Mouse (Mus musculus): Measurements from ENCODE around the gene Igf1. TPM values are rescaled to one million over a fixed set of nuclear protein-coding genes. Genes with fewer than 3 reads are reported as not detected.

Gene Igf1
- polyA plus RNA-seq, 1 experiment from 2014 or later: 80.4 TPM

DNA sequence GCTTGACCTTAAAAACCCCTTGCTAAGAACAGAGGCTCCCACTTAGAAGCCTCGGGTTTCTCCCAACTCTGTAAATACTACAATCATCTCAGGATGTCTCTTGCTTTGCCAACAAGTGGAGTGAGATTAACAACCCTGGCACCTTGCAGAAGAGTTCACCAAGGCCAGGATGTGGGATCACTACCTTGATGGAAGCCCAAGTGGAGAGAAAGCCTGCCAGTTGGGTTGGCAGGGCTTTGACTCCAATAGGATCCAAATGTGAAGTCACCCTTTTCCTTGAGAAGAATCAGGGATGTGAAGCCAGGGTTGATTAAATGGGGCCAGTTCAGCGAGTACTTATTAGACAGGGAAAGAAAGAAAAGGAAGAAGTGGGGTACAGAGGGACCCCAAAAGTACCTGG lies 9.6 kb upstream of the Igf1 start:
- 55% methylated on average over 2 of the region's 2 CpGs for WGBS
- Histone ChIP-seq H3K27me3 (ENCODE audit: insufficient read depth, low read length) (no peaks in the 10 kb centered on the region), H3K36me3 (ENCODE audit: insufficient read depth) (no peaks in the 10 kb centered on the region), H3K9ac (no peak overlapping the region), H3K9me3 (ENCODE audit: low read depth, low read length) (no peaks in the 10 kb centered on the region), H3K4me2 (no peak overlapping the region), H3K4me1 (ENCODE audit: insufficient read depth) (no peaks in the 10 kb centered on the region), H3K27ac (ENCODE audit: low read depth) (no peak overlapping the region), H3K4me3 (ENCODE audit: low read depth, low read length) (no peak overlapping the region)
- no peak for TF ChIP-seq CTCF (IDR thresholded peaks at IDR 0.05; ENCODE audit: low read depth)
- DNase-seq: no peak
- no peak for ATAC-seq (ENCODE audit: insufficient read depth)

DNA sequence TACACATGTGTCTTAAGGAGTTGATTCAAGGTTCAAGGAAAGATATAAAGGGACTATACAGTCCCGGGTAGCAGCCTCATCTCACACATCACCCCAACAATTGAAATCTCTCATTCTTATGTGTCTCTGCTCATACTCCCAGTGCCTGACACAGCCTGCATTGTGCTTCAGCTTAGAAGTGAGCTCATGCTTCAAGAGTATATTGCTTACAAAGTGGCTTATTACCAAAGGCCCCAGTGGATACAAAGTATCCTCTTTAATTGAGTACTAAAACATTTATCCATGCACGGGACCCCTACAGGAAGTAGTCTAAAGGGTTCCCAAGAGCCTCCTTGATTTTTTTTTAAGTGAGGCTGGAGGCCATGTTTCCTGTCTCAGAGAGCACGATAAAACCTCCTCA lies 6.6 kb upstream of the Igf1 start:
- H3K27me3 ChIP-seq (ENCODE audit: insufficient read depth, low read length): 0 out of 2 replicates have a peak, but pooled peaks cover 3% of the 10 kb centered on the region
- DNase-seq (no peak), ATAC-seq (ENCODE audit: insufficient read depth) (no peak)
- no peak overlapping the region for H3K9ac ChIP-seq
- no peaks in the 10 kb centered on the region for H3K36me3 ChIP-seq (ENCODE audit: insufficient read depth)
- H3K4me1 ChIP-seq (ENCODE audit: insufficient read depth): no peaks in the 10 kb centered on the region
- no peak overlapping the region for H3K4me2 ChIP-seq
- H3K9me3 ChIP-seq (ENCODE audit: low read depth, low read length): no peaks in the 10 kb centered on the region
- H3K4me3 ChIP-seq (ENCODE audit: low read depth, low read length): no peak overlapping the region
- H3K27ac ChIP-seq (ENCODE audit: low read depth): no peak overlapping the region
- TF ChIP-seq CTCF (IDR thresholded peaks at IDR 0.05; ENCODE audit: low read depth): no peak
- 38% methylated on average over 3 of the region's 3 CpGs for WGBS

DNA sequence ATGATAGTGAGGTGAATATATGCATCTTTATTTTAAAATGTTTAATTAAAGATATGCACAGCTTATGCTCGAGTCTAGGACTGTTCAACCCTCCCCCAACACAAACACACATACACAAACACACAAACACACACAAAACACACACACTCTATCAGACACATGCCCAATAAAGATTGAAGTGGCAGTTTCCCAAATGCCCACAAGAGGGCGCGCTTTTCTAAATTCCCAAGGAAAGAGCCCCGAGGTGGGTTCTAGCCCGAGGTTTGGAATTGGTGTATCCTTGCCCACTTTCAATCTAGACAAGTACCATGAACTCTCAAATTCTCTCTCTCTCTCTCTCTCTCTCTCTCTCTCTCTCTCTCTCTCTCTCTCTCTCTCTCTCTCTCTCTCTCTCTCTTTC lies 3.7 kb upstream of the Igf1 start:
- no peak overlapping the region for H3K4me2 ChIP-seq
- DNase-seq (peak; percentile 89), ATAC-seq (ENCODE audit: insufficient read depth) (peak; percentile 18; the same call in 1 of the 2 replicates)
- H3K4me1 ChIP-seq (ENCODE audit: insufficient read depth): no peaks in the 10 kb centered on the region
- under 1% methylated on average over 5 of the region's 5 CpGs for WGBS
- H3K9ac ChIP-seq: no peak overlapping the region
- no peak overlapping the region for H3K27ac ChIP-seq (ENCODE audit: low read depth)
- no peaks in the 10 kb centered on the region for H3K9me3 ChIP-seq (ENCODE audit: low read depth, low read length)
- 0 out of 2 replicates have a peak, but pooled peaks cover 3% of the 10 kb centered on the region for H3K27me3 ChIP-seq (ENCODE audit: insufficient read depth, low read length)
- H3K4me3 ChIP-seq (ENCODE audit: low read depth, low read length): no peak overlapping the region
- TF ChIP-seq CTCF (IDR thresholded peaks at IDR 0.05; ENCODE audit: low read depth): peak; percentile 74
- H3K36me3 ChIP-seq (ENCODE audit: insufficient read depth): no peaks in the 10 kb centered on the region

DNA sequence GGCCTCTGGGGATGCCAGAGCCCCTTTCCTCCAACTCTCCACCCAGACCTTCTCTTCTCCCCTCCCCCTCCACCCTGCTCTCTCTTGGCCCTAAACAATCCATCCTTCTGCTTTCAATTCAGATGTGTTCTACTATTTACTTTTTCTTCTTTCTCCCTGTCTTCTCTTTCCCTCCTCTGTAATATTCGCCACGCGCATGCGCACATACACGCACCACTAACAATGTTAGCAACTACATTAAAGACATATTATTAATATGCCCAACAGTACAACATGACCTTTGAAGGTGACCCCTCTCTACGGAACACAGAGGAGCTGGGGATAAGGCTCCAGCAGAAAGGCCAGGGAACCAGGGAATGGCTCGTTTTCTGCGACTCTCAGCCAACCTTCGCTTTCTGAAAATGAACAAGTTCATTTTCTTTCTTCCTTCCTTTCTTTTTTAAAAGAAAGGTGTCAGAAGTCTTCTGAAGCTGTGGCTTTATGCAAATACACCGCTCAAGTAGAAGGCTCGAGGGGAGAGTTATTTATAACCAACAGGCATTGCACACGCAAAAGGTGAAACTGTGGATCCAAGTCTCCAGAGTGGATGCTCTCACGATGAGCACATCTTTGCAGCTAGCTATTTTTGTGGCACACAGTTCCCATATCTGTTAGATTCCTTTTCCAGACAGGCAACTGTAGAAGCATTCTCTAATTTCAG lies 2.5 kb upstream of the Igf1 start:
- H3K4me2 ChIP-seq: no peak overlapping the region
- no peak for ATAC-seq (ENCODE audit: insufficient read depth)
- no peak overlapping the region for H3K27ac ChIP-seq (ENCODE audit: low read depth)
- 0 out of 2 replicates have a peak, but pooled peaks cover 3% of the 10 kb centered on the region for H3K27me3 ChIP-seq (ENCODE audit: insufficient read depth, low read length)
- no peaks in the 10 kb centered on the region for H3K36me3 ChIP-seq (ENCODE audit: insufficient read depth)
- no peak overlapping the region for H3K9ac ChIP-seq
- no peaks in the 10 kb centered on the region for H3K4me1 ChIP-seq (ENCODE audit: insufficient read depth)
- DNase-seq: no peak
- no peaks in the 10 kb centered on the region for H3K9me3 ChIP-seq (ENCODE audit: low read depth, low read length)
- WGBS: 77% methylated on average over 13 of the region's 13 CpGs
- TF ChIP-seq CTCF (IDR thresholded peaks at IDR 0.05; ENCODE audit: low read depth): no peak
- H3K4me3 ChIP-seq (ENCODE audit: low read depth, low read length): no peak overlapping the region

DNA sequence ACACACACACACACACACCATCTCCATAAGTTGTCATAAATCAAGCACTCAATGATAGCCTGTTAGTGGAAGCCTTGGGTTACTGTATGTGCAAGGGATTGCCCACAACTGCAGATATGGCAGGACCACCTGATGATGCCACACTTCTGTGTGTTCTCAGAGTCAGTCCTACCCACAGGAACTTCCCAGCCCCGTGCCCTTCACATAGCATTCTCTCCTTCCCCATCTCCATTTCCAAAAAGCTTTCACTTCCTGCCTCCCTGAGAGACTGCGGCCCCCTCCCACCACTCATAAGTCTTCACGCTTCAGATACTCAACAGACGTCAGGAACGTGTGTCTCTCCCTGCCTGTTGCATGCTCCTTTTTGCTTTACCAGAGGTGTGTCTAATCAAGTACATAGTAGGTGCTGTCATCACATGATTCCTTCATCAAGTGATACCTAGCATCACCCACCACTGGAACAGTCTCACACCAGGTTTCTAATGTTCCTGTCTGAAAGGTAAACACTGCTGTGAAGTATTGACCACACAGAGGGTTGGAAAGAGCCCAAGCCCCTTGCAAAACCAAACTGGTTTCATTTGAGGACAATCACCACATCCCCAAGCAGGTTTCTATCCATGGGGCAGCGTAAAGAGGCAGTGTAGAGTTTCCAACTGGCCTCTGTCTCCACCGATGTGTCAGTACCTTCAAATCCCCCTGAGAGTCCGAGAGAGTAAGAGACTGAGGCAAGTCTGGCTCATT lies 680 bp upstream of the Igf1 start:
- no peak for ATAC-seq (ENCODE audit: insufficient read depth)

DNA sequence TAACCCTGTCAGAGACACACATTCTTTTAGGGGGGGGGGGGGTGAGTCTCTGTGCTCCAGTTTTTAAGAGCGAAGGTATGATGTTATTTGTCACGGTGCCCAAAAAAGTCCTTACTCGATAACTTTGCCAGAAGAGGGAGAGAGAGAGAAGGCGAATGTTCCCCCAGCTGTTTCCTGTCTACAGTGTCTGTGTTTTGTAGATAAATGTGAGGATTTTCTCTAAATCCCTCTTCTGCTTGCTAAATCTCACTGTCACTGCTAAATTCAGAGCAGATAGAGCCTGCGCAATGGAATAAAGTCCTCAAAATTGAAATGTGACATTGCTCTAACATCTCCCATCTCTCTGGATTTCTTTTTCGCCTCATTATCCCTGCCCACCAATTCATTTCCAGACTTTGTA lies 874 bp downstream of the Igf1 start:
- WGBS: 13% methylated on average over 6 of the region's 6 CpGs
- no peak for TF ChIP-seq CTCF (IDR thresholded peaks at IDR 0.05; ENCODE audit: low read depth)
- H3K4me2 ChIP-seq: peak overlapping the region; percentile 67
- H3K36me3 ChIP-seq (ENCODE audit: insufficient read depth): no peaks in the 10 kb centered on the region
- H3K27me3 ChIP-seq (ENCODE audit: insufficient read depth, low read length): 0 out of 2 replicates have a peak, but pooled peaks cover 3% of the 10 kb centered on the region
- H3K9me3 ChIP-seq (ENCODE audit: low read depth, low read length): no peaks in the 10 kb centered on the region
- H3K4me3 ChIP-seq (ENCODE audit: low read depth, low read length): peak overlapping the region; percentile 46
- H3K9ac ChIP-seq: peak overlapping the region; percentile 71
- 0 out of 2 replicates have a peak, but pooled peaks have one; percentile 15 for ATAC-seq (ENCODE audit: insufficient read depth)
- H3K4me1 ChIP-seq (ENCODE audit: insufficient read depth): peaks cover 7% of the 10 kb centered on the region
- peak overlapping the region; percentile 92 for H3K27ac ChIP-seq (ENCODE audit: low read depth)
- peak; percentile 87 for DNase-seq

More for the DNA sequence above, 680 bp upstream of the Igf1 start:
- Histone ChIP-seq H3K27me3 (ENCODE audit: insufficient read depth, low read length) (0 out of 2 replicates have a peak, but pooled peaks cover 3% of the 10 kb centered on the region), H3K9me3 (ENCODE audit: low read depth, low read length) (no peaks in the 10 kb centered on the region), H3K4me3 (ENCODE audit: low read depth, low read length) (no peak overlapping the region), H3K4me2 (no peak overlapping the region), H3K27ac (ENCODE audit: low read depth) (no peak overlapping the region; the same call in 1 of the 2 replicates), H3K9ac (no peak overlapping the region), H3K36me3 (ENCODE audit: insufficient read depth) (no peaks in the 10 kb centered on the region), H3K4me1 (ENCODE audit: insufficient read depth) (peaks cover 6% of the 10 kb centered on the region; the same call in 1 of the 2 replicates)
- no peak for DNase-seq
- 44% methylated on average over 8 of the region's 8 CpGs for WGBS
- TF ChIP-seq CTCF (IDR thresholded peaks at IDR 0.05; ENCODE audit: low read depth): no peak

DNA sequence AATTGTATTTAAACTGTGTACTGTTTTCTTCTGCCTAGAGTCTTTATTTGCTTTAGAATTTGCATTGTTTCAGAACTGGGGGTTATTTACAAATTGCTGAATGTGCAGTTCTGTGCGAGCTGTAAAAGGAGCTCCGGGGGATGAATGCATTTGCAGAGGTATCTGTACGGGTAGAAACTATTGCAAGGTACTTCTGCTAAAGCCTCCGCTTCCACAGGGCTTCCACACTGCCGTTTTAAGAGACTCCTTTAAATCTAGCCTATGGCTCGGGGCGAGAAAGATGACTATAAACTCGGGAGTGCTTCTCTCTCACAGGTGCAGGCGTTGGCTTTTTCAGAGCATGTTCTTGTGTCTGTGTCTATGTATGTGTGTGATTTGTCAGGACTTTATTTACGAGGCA lies 1.4 kb downstream of the Igf1 start:
- no peak for TF ChIP-seq CTCF (IDR thresholded peaks at IDR 0.05; ENCODE audit: low read depth)
- ATAC-seq (ENCODE audit: insufficient read depth) (no peak), DNase-seq (peak; percentile 38)
- H3K36me3 ChIP-seq (ENCODE audit: insufficient read depth): no peaks in the 10 kb centered on the region
- H3K4me3 ChIP-seq (ENCODE audit: low read depth, low read length): peak overlapping the region; percentile 46
- 6% methylated on average over 10 of the region's 10 CpGs for WGBS
- H3K4me1 ChIP-seq (ENCODE audit: insufficient read depth): peaks cover 7% of the 10 kb centered on the region
- H3K4me2 ChIP-seq: peak overlapping the region; percentile 67
- peak overlapping the region; percentile 92 for H3K27ac ChIP-seq (ENCODE audit: low read depth)
- 0 out of 2 replicates have a peak, but pooled peaks cover 3% of the 10 kb centered on the region for H3K27me3 ChIP-seq (ENCODE audit: insufficient read depth, low read length)
- H3K9me3 ChIP-seq (ENCODE audit: low read depth, low read length): no peaks in the 10 kb centered on the region
- H3K9ac ChIP-seq: peak overlapping the region; percentile 71
